Mouse (Mus musculus): ENCODE results near the gene Pex14. TPM values are rescaled to one million over a fixed set of nuclear protein-coding genes. Genes with fewer than 3 reads are reported as not detected.

Gene Pex14
- polyA plus RNA-seq, 1 experiment: not detected

GRCm38 (mm10) chr4:148930721-148931229 lies 168.9 kb downstream of the Pex14 start:
- Histone ChIP-seq H3K4me1 (ENCODE audit: control insufficient read depth, insufficient read depth, low read length) (peaks cover 15% of the 10 kb centered on the region), H3K4me3 (ENCODE audit: insufficient read depth, low read depth, low read length) (no peak overlapping the region), H3K27ac (ENCODE audit: insufficient read depth, low read depth, low read length) (no peak overlapping the region)
- no peak for TF ChIP-seq CTCF (IDR thresholded peaks at IDR 0.05; ENCODE audit: insufficient read depth, low read depth, low read length)
- TF ChIP-seq POLR2A (IDR thresholded peaks at IDR 0.05; ENCODE audit: insufficient read depth, low read depth, low read length): no peak
- 77% methylated on average over 9 of the region's 9 CpGs for whole genome bisulfite sequencing

GRCm38 (mm10) chr4:148928876-148929275 lies 170.8 kb downstream of the Pex14 start:
- H3K27ac ChIP-seq (ENCODE audit: insufficient read depth, low read depth, low read length): no peak overlapping the region
- TF ChIP-seq CTCF (IDR thresholded peaks at IDR 0.05; ENCODE audit: insufficient read depth, low read depth, low read length): no peak
- WGBS: 95% methylated on average over 16 of the region's 16 CpGs
- peaks cover 16% of the 10 kb centered on the region for H3K4me1 ChIP-seq (ENCODE audit: control insufficient read depth, insufficient read depth, low read length)
- no peak overlapping the region for H3K4me3 ChIP-seq (ENCODE audit: insufficient read depth, low read depth, low read length)

DNA sequence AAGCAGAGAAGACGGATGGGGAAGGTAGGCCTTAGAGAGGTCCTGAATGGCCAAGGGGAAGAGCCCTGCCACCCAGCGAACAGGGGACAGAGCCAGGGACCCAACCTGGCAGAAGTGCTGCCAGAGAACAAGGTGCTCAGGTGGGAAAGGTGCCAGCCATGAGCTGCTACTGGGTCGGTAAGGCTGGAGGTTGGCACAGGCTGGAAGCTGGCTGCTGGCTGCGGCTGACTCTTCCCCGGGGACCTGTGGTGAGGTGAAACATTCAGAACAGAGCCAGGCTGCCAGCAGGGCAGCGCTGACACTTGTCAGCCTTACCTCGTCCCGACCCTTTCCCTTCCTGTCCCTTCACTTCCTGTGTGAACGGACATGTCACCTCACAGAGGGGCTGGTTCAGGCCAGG lies 171.4 kb downstream of the Pex14 start:
- TF ChIP-seq POLR2A (IDR thresholded peaks at IDR 0.05; ENCODE audit: insufficient read depth, low read depth, low read length) (no peak), CTCF (IDR thresholded peaks at IDR 0.05; ENCODE audit: insufficient read depth, low read depth, low read length) (no peak)
- Histone ChIP-seq H3K4me3 (ENCODE audit: insufficient read depth, low read depth, low read length) (no peak overlapping the region), H3K27ac (ENCODE audit: insufficient read depth, low read depth, low read length) (no peak overlapping the region), H3K4me1 (ENCODE audit: control insufficient read depth, insufficient read depth, low read length) (peaks cover 22% of the 10 kb centered on the region)
- WGBS: 83% methylated on average over 9 of the region's 9 CpGs

GRCm38 (mm10) chr4:148926459-148926858 lies 173.2 kb downstream of the Pex14 start:
- no peak overlapping the region for H3K27ac ChIP-seq (ENCODE audit: insufficient read depth, low read depth, low read length)
- peaks cover 21% of the 10 kb centered on the region for H3K4me1 ChIP-seq (ENCODE audit: control insufficient read depth, insufficient read depth, low read length)
- TF ChIP-seq POLR2A (IDR thresholded peaks at IDR 0.05; ENCODE audit: insufficient read depth, low read depth, low read length) (no peak), CTCF (IDR thresholded peaks at IDR 0.05; ENCODE audit: insufficient read depth, low read depth, low read length) (no peak)
- WGBS: 61% methylated on average over 8 of the region's 8 CpGs
- H3K4me3 ChIP-seq (ENCODE audit: insufficient read depth, low read depth, low read length): no peak overlapping the region

DNA sequence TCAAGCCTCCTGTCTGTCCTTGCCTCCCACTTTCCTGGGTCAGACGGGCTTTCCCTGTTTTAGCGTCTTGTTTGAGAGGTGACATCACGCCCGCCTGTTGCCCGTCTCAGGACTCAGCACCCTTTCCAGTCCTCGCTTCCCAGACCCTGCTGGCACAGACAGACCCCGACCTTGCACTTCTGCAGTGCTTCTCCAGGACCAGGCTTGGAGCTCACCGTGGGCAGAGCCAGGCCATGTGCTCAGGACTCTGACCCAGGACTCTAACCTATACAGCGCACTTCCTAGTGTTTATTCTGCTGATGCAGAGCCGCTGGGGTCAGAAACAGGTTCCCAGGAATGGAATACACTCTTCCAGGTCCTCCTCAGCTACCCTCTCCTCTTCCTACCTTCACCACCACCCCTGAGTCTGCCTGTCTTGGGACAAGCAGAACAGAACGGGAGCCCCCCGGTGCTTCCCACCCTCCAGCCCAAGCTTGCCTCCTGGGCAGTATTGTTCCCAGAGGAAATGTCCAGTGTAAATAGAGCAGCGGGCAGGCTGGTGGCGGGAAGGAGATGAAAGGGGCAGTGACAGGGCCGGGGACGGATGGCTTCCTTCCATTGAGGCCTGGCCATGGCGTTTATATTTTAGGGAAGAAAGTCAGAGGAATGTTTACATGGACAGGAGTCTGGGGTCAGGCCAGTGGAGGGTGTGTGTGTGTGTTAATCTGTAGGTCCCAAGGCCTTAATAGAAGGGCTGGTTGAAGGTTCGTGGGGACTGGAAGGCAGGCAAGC lies 173.9 kb downstream of the Pex14 start:
- H3K4me3 ChIP-seq (ENCODE audit: insufficient read depth, low read depth, low read length): no peak overlapping the region
- TF ChIP-seq CTCF (IDR thresholded peaks at IDR 0.05; ENCODE audit: insufficient read depth, low read depth, low read length) (no peak), POLR2A (IDR thresholded peaks at IDR 0.05; ENCODE audit: insufficient read depth, low read depth, low read length) (no peak)
- 77% methylated on average over 18 of the region's 18 CpGs for WGBS
- H3K27ac ChIP-seq (ENCODE audit: insufficient read depth, low read depth, low read length): no peak overlapping the region
- peaks cover 16% of the 10 kb centered on the region for H3K4me1 ChIP-seq (ENCODE audit: control insufficient read depth, insufficient read depth, low read length)

GRCm38 (mm10) chr4:148923976-148924375 lies 175.7 kb downstream of the Pex14 start:
- Histone ChIP-seq H3K4me3 (ENCODE audit: insufficient read depth, low read depth, low read length) (no peak overlapping the region), H3K27ac (ENCODE audit: insufficient read depth, low read depth, low read length) (no peak overlapping the region), H3K4me1 (ENCODE audit: control insufficient read depth, insufficient read depth, low read length) (peaks cover 12% of the 10 kb centered on the region)
- 65% methylated on average over 8 of the region's 8 CpGs for WGBS
- TF ChIP-seq CTCF (IDR thresholded peaks at IDR 0.05; ENCODE audit: insufficient read depth, low read depth, low read length) (no peak), POLR2A (IDR thresholded peaks at IDR 0.05; ENCODE audit: insufficient read depth, low read depth, low read length) (no peak)

GRCm38 (mm10) chr4:148923414-148923813 lies 176.3 kb downstream of the Pex14 start:
- 69% methylated on average over 9 of the region's 9 CpGs for WGBS
- no peak for TF ChIP-seq CTCF (IDR thresholded peaks at IDR 0.05; ENCODE audit: insufficient read depth, low read depth, low read length)
- TF ChIP-seq POLR2A (IDR thresholded peaks at IDR 0.05; ENCODE audit: insufficient read depth, low read depth, low read length): no peak
- Histone ChIP-seq H3K4me3 (ENCODE audit: insufficient read depth, low read depth, low read length) (no peak overlapping the region), H3K4me1 (ENCODE audit: control insufficient read depth, insufficient read depth, low read length) (peaks cover 14% of the 10 kb centered on the region), H3K27ac (ENCODE audit: insufficient read depth, low read depth, low read length) (no peak overlapping the region)

DNA sequence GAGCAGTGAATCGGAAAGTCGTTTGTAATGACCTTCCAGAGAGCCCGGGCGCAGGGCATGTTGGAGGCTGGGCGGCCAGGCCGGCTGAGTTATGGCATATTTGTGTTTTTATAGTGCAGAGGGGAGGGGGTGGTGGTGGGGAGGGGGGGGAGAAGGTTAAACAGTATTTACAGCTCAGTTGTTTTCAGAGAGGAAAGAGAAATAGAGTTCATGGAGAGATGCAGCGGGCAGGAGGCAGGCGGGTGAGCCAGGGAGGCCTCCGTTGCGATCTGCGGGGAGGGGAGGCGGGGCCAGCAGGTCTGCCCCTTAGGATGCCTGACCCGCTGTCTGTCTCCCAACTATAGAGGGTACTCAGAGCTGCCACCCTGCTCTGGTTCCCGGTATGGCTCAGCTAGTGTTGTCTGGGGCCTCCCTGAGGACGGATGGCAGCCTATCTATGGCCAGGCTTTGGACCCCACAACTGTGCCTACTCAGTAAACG lies 177.4 kb downstream of the Pex14 start:
- no peak overlapping the region for H3K4me3 ChIP-seq (ENCODE audit: insufficient read depth, low read depth, low read length)

GRCm38 (mm10) chr4:148920610-148921009 lies 179.1 kb downstream of the Pex14 start:
- WGBS: 53% methylated on average over 11 of the region's 11 CpGs
- TF ChIP-seq POLR2A (IDR thresholded peaks at IDR 0.05; ENCODE audit: insufficient read depth, low read depth, low read length) (no peak), CTCF (IDR thresholded peaks at IDR 0.05; ENCODE audit: insufficient read depth, low read depth, low read length) (no peak)
- Histone ChIP-seq H3K4me1 (ENCODE audit: control insufficient read depth, insufficient read depth, low read length) (peaks cover 14% of the 10 kb centered on the region), H3K27ac (ENCODE audit: insufficient read depth, low read depth, low read length) (no peak overlapping the region), H3K4me3 (ENCODE audit: insufficient read depth, low read depth, low read length) (no peak overlapping the region)

More for the DNA sequence above, 177.4 kb downstream of the Pex14 start:
- Histone ChIP-seq H3K27ac (ENCODE audit: insufficient read depth, low read depth, low read length) (no peak overlapping the region), H3K4me1 (ENCODE audit: control insufficient read depth, insufficient read depth, low read length) (peaks cover 14% of the 10 kb centered on the region)
- no peak for TF ChIP-seq POLR2A (IDR thresholded peaks at IDR 0.05; ENCODE audit: insufficient read depth, low read depth, low read length)
- TF ChIP-seq CTCF (IDR thresholded peaks at IDR 0.05; ENCODE audit: insufficient read depth, low read depth, low read length): no peak
- WGBS: 60% methylated on average over 16 of the region's 16 CpGs
